Mouse (Mus musculus): ENCODE results near the gene Hmox2. TPM values are rescaled to one million over a fixed set of nuclear protein-coding genes. Genes with fewer than 3 reads are reported as not detected.

Hmox2 gene
- polyA plus RNA-seq, 2 experiments = 63.1 to 96.6 TPM

DNA sequence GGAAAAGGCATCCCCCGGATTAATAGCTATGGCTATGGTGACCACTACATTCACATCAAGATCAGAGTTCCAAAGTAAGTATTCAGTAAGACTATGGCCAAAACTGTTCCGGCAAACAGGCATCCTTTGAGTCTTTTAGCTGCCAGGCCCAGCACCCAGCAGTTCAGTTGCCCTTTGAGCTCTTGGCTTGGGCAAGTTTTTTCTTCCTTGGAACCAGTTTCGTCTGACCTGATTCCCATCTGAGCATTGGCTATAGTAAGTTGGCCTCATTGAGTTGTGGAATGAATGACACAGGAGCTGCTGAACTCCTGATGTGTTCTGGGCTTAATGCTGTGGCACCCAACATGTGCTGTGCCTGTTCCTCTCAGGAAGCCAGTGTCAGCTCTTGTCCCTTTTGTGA, 24.9 kb upstream of the Hmox2 start:
- Histone ChIP-seq H3K36me3 (ENCODE audit: control insufficient read depth, insufficient read depth, low read length) (peaks cover 94% of the 10 kb centered on the region), H3K4me3 (replicated peaks; ENCODE audit: low read length) (no peak overlapping the region), H3K9me3 (ENCODE audit: control insufficient read depth, low read length) (no peaks in the 10 kb centered on the region), H3K4me2 (replicated peaks; ENCODE audit: low read depth, low read length, severe bottlenecking) (no peak overlapping the region), H3K27ac (replicated peaks; ENCODE audit: low read depth, low read length) (no peak overlapping the region), H3K27me3 (ENCODE audit: control insufficient read depth, insufficient read depth, low read length) (no peaks in the 10 kb centered on the region), H3K9ac (ENCODE audit: low read depth, low read length, severe bottlenecking) (no peak overlapping the region), H3K4me1 (ENCODE audit: control insufficient read depth, insufficient read depth, low read length) (no peaks in the 10 kb centered on the region)
- 89% methylated on average over 3 of the region's 3 CpGs for WGBS
- no peak for ATAC-seq (ENCODE audit: low FRiP score, low read depth)
- no peak for TF ChIP-seq POLR2A (IDR thresholded peaks at IDR 0.05; ENCODE audit: borderline replicate concordance, extremely low read depth, insufficient read depth, insufficient read length)
- no peak for DNase-seq (ENCODE audit: low spot score)

DNA sequence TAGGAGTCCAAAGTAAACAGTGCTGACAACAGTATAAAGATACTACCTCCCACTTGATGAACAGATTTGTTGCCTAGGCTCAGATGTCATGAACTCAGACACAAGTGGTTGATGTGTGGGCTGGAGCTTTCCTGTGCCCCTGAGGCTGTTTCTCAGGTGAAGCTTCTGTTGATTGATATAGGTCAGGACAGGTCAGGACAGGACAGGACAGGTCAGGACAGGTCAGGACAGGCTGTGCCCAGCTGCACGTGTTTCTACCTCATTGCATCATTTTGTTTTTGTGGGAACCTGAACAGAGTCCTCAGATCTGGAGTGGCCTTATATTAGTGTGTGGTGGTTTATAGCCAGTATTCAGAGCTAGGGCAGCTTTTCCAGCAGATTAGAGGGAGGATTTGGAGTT, 23.5 kb upstream of the Hmox2 start:
- H3K27ac ChIP-seq (replicated peaks; ENCODE audit: low read depth, low read length) = no peak overlapping the region
- H3K4me2 ChIP-seq (replicated peaks; ENCODE audit: low read depth, low read length, severe bottlenecking) = no peak overlapping the region
- DNase-seq (ENCODE audit: low spot score) = no peak
- H3K4me3 ChIP-seq (replicated peaks; ENCODE audit: low read length) = no peak overlapping the region
- ATAC-seq (ENCODE audit: low FRiP score, low read depth) = no peak
- H3K27me3 ChIP-seq (ENCODE audit: control insufficient read depth, insufficient read depth, low read length) = no peaks in the 10 kb centered on the region
- no peaks in the 10 kb centered on the region for H3K9me3 ChIP-seq (ENCODE audit: control insufficient read depth, low read length)
- TF ChIP-seq POLR2A (IDR thresholded peaks at IDR 0.05; ENCODE audit: borderline replicate concordance, extremely low read depth, insufficient read depth, insufficient read length) = no peak
- H3K36me3 ChIP-seq (ENCODE audit: control insufficient read depth, insufficient read depth, low read length) = peaks cover 95% of the 10 kb centered on the region
- H3K9ac ChIP-seq (ENCODE audit: low read depth, low read length, severe bottlenecking) = no peak overlapping the region
- no peaks in the 10 kb centered on the region for H3K4me1 ChIP-seq (ENCODE audit: control insufficient read depth, insufficient read depth, low read length)
- 74% methylated on average over 1 of the region's 1 CpGs for WGBS

DNA sequence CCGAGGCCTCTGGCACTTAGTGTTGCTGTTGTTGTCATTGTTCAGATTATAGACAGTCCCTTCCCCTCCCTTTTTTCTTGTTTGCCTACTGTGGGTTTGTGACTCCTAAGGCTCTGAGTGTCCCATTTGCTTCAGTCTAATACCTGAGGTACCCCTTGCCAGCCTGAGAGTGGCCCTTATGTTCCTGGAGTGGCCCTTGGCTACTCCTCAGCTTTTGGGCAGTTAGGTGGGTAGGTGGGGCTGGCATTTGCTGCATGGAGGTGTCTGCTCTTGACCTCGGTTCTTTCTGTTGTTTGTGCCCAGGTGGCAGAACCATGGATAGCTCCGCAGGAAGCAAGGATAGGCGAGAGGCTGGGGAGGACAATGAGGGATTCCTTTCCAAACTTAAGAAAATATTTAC, 20.6 kb upstream of the Hmox2 start:
- Histone ChIP-seq H3K4me1 (ENCODE audit: control insufficient read depth, insufficient read depth, low read length) (no peaks in the 10 kb centered on the region), H3K27me3 (ENCODE audit: control insufficient read depth, insufficient read depth, low read length) (no peaks in the 10 kb centered on the region), H3K27ac (replicated peaks; ENCODE audit: low read depth, low read length) (no peak overlapping the region), H3K4me3 (replicated peaks; ENCODE audit: low read length) (no peak overlapping the region), H3K9me3 (ENCODE audit: control insufficient read depth, low read length) (no peaks in the 10 kb centered on the region), H3K4me2 (replicated peaks; ENCODE audit: low read depth, low read length, severe bottlenecking) (no peak overlapping the region), H3K36me3 (ENCODE audit: control insufficient read depth, insufficient read depth, low read length) (peaks cover 88% of the 10 kb centered on the region), H3K9ac (ENCODE audit: low read depth, low read length, severe bottlenecking) (no peak overlapping the region)
- whole genome bisulfite sequencing = 69% methylated on average over 4 of the region's 4 CpGs
- no peak for TF ChIP-seq POLR2A (IDR thresholded peaks at IDR 0.05; ENCODE audit: borderline replicate concordance, extremely low read depth, insufficient read depth, insufficient read length)
- ATAC-seq (ENCODE audit: low FRiP score, low read depth) = no peak
- no peak for DNase-seq (ENCODE audit: low spot score)

DNA sequence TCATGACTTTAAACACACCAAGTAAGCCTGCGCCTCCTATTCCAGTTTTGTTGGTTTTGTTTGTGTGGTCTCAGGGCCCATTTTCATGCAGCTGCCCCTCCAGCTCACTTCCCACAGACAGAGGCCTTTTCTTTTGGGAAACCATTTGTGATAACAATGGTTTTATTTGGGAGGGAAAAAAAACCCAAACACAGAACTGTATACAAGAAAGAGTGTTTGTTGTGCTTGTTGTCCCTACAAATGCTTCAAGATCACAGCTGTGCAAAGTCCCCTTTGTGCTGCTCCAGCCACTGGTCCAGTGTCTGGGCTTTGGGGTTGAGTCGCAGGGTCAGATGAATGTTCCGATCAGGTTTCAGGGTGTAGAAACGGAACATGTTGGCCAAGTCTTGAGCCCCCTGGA, 15.0 kb upstream of the Hmox2 start:
- no peak for TF ChIP-seq POLR2A (IDR thresholded peaks at IDR 0.05; ENCODE audit: borderline replicate concordance, extremely low read depth, insufficient read depth, insufficient read length)
- WGBS = 95% methylated on average over 4 of the region's 4 CpGs

DNA sequence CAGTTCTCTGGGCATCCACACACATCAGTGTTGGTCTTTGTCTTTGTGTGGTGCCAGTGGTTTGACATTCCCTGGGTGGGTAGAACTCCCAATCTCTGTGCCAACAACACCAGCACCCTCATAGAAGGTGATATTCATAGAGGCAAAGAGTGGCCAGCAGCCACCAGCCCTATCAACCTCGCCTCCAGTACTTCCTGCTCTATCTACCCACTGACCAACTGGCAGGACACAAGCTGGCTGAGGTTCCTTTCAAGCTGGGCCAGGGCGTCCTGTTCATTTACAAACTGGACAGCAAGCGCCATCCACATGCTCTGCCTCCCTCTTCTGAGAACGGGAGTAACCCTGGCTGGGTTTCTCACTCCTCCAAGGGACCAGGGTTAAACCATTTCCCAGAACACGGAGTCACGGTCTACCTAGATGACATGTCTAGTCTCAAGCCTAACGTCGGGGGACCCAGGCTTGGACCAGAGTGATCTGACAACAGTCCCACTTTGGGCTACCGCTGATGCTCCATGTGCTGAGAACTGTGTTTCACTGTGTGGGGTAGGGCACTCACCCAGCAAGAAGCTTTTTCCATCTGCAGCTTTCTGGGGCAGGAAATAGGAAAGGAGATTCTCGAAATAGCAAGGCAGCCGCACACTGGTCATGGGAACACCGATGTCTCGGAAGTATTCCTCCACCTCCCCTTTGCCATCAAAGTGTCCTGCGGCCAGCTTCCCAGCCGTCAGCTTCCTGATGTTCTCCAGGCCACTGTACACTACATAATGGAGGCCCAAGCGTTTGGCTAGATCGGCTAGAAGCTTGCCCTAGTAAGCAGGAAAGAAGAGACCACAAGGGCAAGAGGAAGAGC, 12.1 kb upstream of the Hmox2 start:
- Histone ChIP-seq H3K36me3 (ENCODE audit: control insufficient read depth, insufficient read depth, low read length) (peaks cover 63% of the 10 kb centered on the region), H3K4me1 (ENCODE audit: control insufficient read depth, insufficient read depth, low read length) (peaks cover 5% of the 10 kb centered on the region; the same call in 1 of the 2 replicates)

More for the DNA sequence above, 15.0 kb upstream of the Hmox2 start:
- ATAC-seq (ENCODE audit: low FRiP score, low read depth) = no peak
- Histone ChIP-seq H3K4me1 (ENCODE audit: control insufficient read depth, insufficient read depth, low read length) (no peaks in the 10 kb centered on the region), H3K9me3 (ENCODE audit: control insufficient read depth, low read length) (no peaks in the 10 kb centered on the region), H3K27ac (replicated peaks; ENCODE audit: low read depth, low read length) (no peak overlapping the region), H3K36me3 (ENCODE audit: control insufficient read depth, insufficient read depth, low read length) (peaks cover 87% of the 10 kb centered on the region), H3K4me3 (replicated peaks; ENCODE audit: low read length) (no peak overlapping the region), H3K9ac (ENCODE audit: low read depth, low read length, severe bottlenecking) (no peak overlapping the region), H3K4me2 (replicated peaks; ENCODE audit: low read depth, low read length, severe bottlenecking) (no peak overlapping the region), H3K27me3 (ENCODE audit: control insufficient read depth, insufficient read depth, low read length) (no peaks in the 10 kb centered on the region)
- DNase-seq (ENCODE audit: low spot score) = no peak

More for the DNA sequence above, 12.1 kb upstream of the Hmox2 start:
- ATAC-seq (ENCODE audit: low FRiP score, low read depth) (no peak), DNase-seq (ENCODE audit: low spot score) (no peak)
- H3K9ac ChIP-seq (ENCODE audit: low read depth, low read length, severe bottlenecking) = no peak overlapping the region
- no peak overlapping the region for H3K27ac ChIP-seq (replicated peaks; ENCODE audit: low read depth, low read length)
- TF ChIP-seq POLR2A (IDR thresholded peaks at IDR 0.05; ENCODE audit: borderline replicate concordance, extremely low read depth, insufficient read depth, insufficient read length) = no peak
- H3K27me3 ChIP-seq (ENCODE audit: control insufficient read depth, insufficient read depth, low read length) = no peaks in the 10 kb centered on the region
- H3K9me3 ChIP-seq (ENCODE audit: control insufficient read depth, low read length) = no peaks in the 10 kb centered on the region
- 91% methylated on average over 17 of the region's 17 CpGs for WGBS
- no peak overlapping the region for H3K4me2 ChIP-seq (replicated peaks; ENCODE audit: low read depth, low read length, severe bottlenecking)
- H3K4me3 ChIP-seq (replicated peaks; ENCODE audit: low read length) = no peak overlapping the region
